Mouse (Mus musculus) liver, embryonic 12.5 days (tissue): ENCODE data around the gene Sertm1. TPM values are rescaled to one million over a fixed set of nuclear protein-coding genes. Genes with fewer than 3 reads are reported as not detected.
A peak's percentile ranks its signal among the peaks of the same experiment; 100 is the strongest.

Experiments used
- ATAC-seq: fragments of 200-750 bp; cut with Nextera tagmentation; 2 replicates; pipeline ENCODE4 v1.8.0; 2017; ENCODE audit warnings: moderate number of reproducible peaks, mild to moderate bottlenecking, moderate library complexity
- H3K27ac ChIP-seq: fragments of 300-500 bp; sonication (generic); 2 replicates; pipeline ENCODE4 v1.5.1; 2016; ENCODE audit warnings: mild to moderate bottlenecking
- H3K27me3 ChIP-seq: fragments of 300-500 bp; sonication (generic); replicated peaks from 2 replicates; pipeline ENCODE4 v1.6.1; 2016; ENCODE audit warnings: mild to moderate bottlenecking, moderate library complexity
- H3K36me3 ChIP-seq: fragments of 300-500 bp; sonication (generic); 2 replicates; pipeline ENCODE4 v1.6.1; 2016; ENCODE audit warnings: mild to moderate bottlenecking, moderate library complexity
- H3K4me1 ChIP-seq: fragments of 300-500 bp; sonication (generic); 2 replicates; pipeline ENCODE4 v1.6.1; 2016
- H3K4me2 ChIP-seq: fragments of 300-500 bp; sonication (generic); 2 replicates; pipeline ENCODE4 v1.6.1; 2016; ENCODE audit warnings: mild to moderate bottlenecking, moderate library complexity
- H3K4me3 ChIP-seq: fragments of 300-500 bp; sonication (generic); 2 replicates; pipeline ENCODE4 v1.5.1; 2016; ENCODE audit warnings: mild to moderate bottlenecking, moderate library complexity
- H3K9ac ChIP-seq: fragments of 300-500 bp; sonication (generic); 2 replicates; pipeline ENCODE4 v1.6.1; 2016; ENCODE audit warnings: mild to moderate bottlenecking, moderate library complexity
- H3K9me3 ChIP-seq: fragments of 300-500 bp; sonication (generic); replicated peaks from 2 replicates; pipeline ENCODE4 v1.6.1; 2016; ENCODE audit warnings: mild to moderate bottlenecking, moderate library complexity
- WGBS: fragments of 180-500 bp; shearing (Covaris S2); methylation state at CpG from one replicate; pipeline ENCODE4 v1.1.7; 2016; ENCODE audit not compliant: insufficient replicate concordance; 5-methylcytosine and 5-hydroxymethylcytosine counted together
- polyA plus RNA-seq: library from polyadenylated mRNA; unstranded; fragments of >200 nt; fragmentation: Nextera tagmentation; extraction: Ambion mirVana; gene quantifications from 2 replicates; pipeline ENCODE4 v1.2.1, GENCODE M21; 2016

Sertm1 gene
- polyA plus RNA-seq: 0.50 and 0.99 TPM in 2 replicates

- peak; percentile 83 for ATAC-seq
Measured at GRCm38 (mm10) chr3:54915643-54916071, at the start of gene Sertm1. Sertm1 (minus strand) TSS chr3:54915887.

GRCm38 (mm10) chr3:54964948-54965506, 49.3 kb upstream of the Sertm1 start:
- no peaks in the 10 kb centered on the region for H3K9me3 ChIP-seq
- H3K27ac ChIP-seq: no peak overlapping the region
- no peak for ATAC-seq
- H3K9ac ChIP-seq: no peak overlapping the region
- no peaks in the 10 kb centered on the region for H3K36me3 ChIP-seq
- no peak overlapping the region for H3K4me3 ChIP-seq
- no peak overlapping the region for H3K4me2 ChIP-seq
- no peaks in the 10 kb centered on the region for H3K4me1 ChIP-seq
- no peaks in the 10 kb centered on the region for H3K27me3 ChIP-seq
- WGBS: 65% methylated on average over 3 of the region's 3 CpGs

More at GRCm38 (mm10) chr3:54915643-54916071, at the start of gene Sertm1:
- no peaks in the 10 kb centered on the region for H3K9me3 ChIP-seq
- H3K4me2 ChIP-seq: peak within 1 kb of the TSS; percentile 49
- H3K4me1 ChIP-seq: no peaks in the 10 kb centered on the region
- no peak within 1 kb of the TSS for H3K9ac ChIP-seq
- H3K36me3 ChIP-seq: no peaks in the 10 kb centered on the region
- peak within 1 kb of the TSS; percentile 45 for H3K4me3 ChIP-seq
- 1% methylated on average over 38 of the region's 38 CpGs for WGBS
- H3K27ac ChIP-seq: 0 out of 2 replicates have a peak within 1 kb of the TSS, but pooled peaks have one; percentile 14
- peaks cover 42% of the 10 kb centered on the region for H3K27me3 ChIP-seq

- Histone ChIP-seq H3K4me1 (no peaks in the 10 kb centered on the region), H3K27ac (no peak overlapping the region), H3K27me3 (no peaks in the 10 kb centered on the region), H3K4me2 (no peak overlapping the region), H3K36me3 (no peaks in the 10 kb centered on the region), H3K4me3 (no peak overlapping the region), H3K9ac (no peak overlapping the region), H3K9me3 (no peaks in the 10 kb centered on the region)
- 53% methylated on average over 6 of the region's 6 CpGs for WGBS
- ATAC-seq: no peak
Measured at GRCm38 (mm10) chr3:54943067-54943810, 27.6 kb upstream of the Sertm1 start.

GRCm38 (mm10) chr3:54934535-54934934, 18.8 kb upstream of the Sertm1 start:
- Histone ChIP-seq H3K9me3 (no peaks in the 10 kb centered on the region), H3K27ac (no peak overlapping the region), H3K27me3 (no peaks in the 10 kb centered on the region), H3K4me1 (no peaks in the 10 kb centered on the region), H3K36me3 (no peaks in the 10 kb centered on the region), H3K4me2 (no peak overlapping the region), H3K4me3 (no peak overlapping the region), H3K9ac (no peak overlapping the region)
- ATAC-seq: no peak
- WGBS: 61% methylated on average over 4 of the region's 4 CpGs

GRCm38 (mm10) chr3:54932599-54932998, 16.9 kb upstream of the Sertm1 start:
- H3K4me3 ChIP-seq: no peak overlapping the region
- H3K27me3 ChIP-seq: no peaks in the 10 kb centered on the region
- WGBS: 63% methylated on average over 4 of the region's 4 CpGs
- no peaks in the 10 kb centered on the region for H3K9me3 ChIP-seq
- no peak overlapping the region for H3K4me2 ChIP-seq
- H3K27ac ChIP-seq: no peak overlapping the region
- H3K4me1 ChIP-seq: no peaks in the 10 kb centered on the region
- H3K9ac ChIP-seq: no peak overlapping the region
- H3K36me3 ChIP-seq: no peaks in the 10 kb centered on the region
- ATAC-seq: no peak

- Histone ChIP-seq H3K27me3 (peaks cover 18% of the 10 kb centered on the region), H3K9me3 (0 out of 2 replicates have a peak, but pooled peaks cover 3% of the 10 kb centered on the region), H3K36me3 (no peaks in the 10 kb centered on the region), H3K4me2 (no peak overlapping the region), H3K9ac (no peak overlapping the region), H3K4me1 (no peaks in the 10 kb centered on the region), H3K4me3 (no peak overlapping the region), H3K27ac (no peak overlapping the region)
- WGBS: 59% methylated on average over 3 of the region's 3 CpGs
- no peak for ATAC-seq
Measured at GRCm38 (mm10) chr3:54920425-54920824, 4.7 kb upstream of the Sertm1 start.

- peak overlapping the region; percentile 45 for H3K4me3 ChIP-seq
- peaks cover 42% of the 10 kb centered on the region for H3K27me3 ChIP-seq
- H3K27ac ChIP-seq: no peak overlapping the region
- peak overlapping the region; percentile 49 for H3K4me2 ChIP-seq
- H3K36me3 ChIP-seq: no peaks in the 10 kb centered on the region
- 6% methylated on average over 31 of the region's 31 CpGs for WGBS
- H3K9ac ChIP-seq: no peak overlapping the region
- no peaks in the 10 kb centered on the region for H3K9me3 ChIP-seq
- peak; percentile 29 for ATAC-seq
- H3K4me1 ChIP-seq: no peaks in the 10 kb centered on the region
Measured at GRCm38 (mm10) chr3:54914845-54915642, 643 bp downstream of the Sertm1 start.

GRCm38 (mm10) chr3:54908878-54909277, 6.8 kb downstream of the Sertm1 start:
- H3K4me2 ChIP-seq: no peak overlapping the region
- H3K9ac ChIP-seq: no peak overlapping the region
- no peaks in the 10 kb centered on the region for H3K36me3 ChIP-seq
- WGBS: 62% methylated on average over 1 of the region's 1 CpGs
- H3K4me3 ChIP-seq: no peak overlapping the region
- H3K4me1 ChIP-seq: no peaks in the 10 kb centered on the region
- no peak overlapping the region for H3K27ac ChIP-seq
- peaks cover 9% of the 10 kb centered on the region; the same call in 1 of the 2 replicates for H3K27me3 ChIP-seq
- no peak for ATAC-seq
- no peaks in the 10 kb centered on the region for H3K9me3 ChIP-seq

GRCm38 (mm10) chr3:54897974-54898373, 17.7 kb downstream of the Sertm1 start:
- Histone ChIP-seq H3K4me1 (no peaks in the 10 kb centered on the region), H3K27ac (no peak overlapping the region), H3K4me2 (no peak overlapping the region), H3K9ac (no peak overlapping the region), H3K36me3 (no peaks in the 10 kb centered on the region), H3K9me3 (no peaks in the 10 kb centered on the region), H3K27me3 (no peaks in the 10 kb centered on the region), H3K4me3 (no peak overlapping the region)
- WGBS: 76% methylated on average over 10 of the region's 10 CpGs
- ATAC-seq: no peak

- WGBS: 52% methylated on average over 1 of the region's 1 CpGs
Measured at GRCm38 (mm10) chr3:54894891-54895290, 20.8 kb downstream of the Sertm1 start.

GRCm38 (mm10) chr3:54892218-54892617, 23.5 kb downstream of the Sertm1 start:
- no peaks in the 10 kb centered on the region for H3K36me3 ChIP-seq
- H3K27ac ChIP-seq: no peak overlapping the region
- no peaks in the 10 kb centered on the region for H3K4me1 ChIP-seq
- no peak for ATAC-seq
- H3K9me3 ChIP-seq: no peaks in the 10 kb centered on the region
- H3K27me3 ChIP-seq: no peaks in the 10 kb centered on the region
- H3K9ac ChIP-seq: no peak overlapping the region
- H3K4me2 ChIP-seq: no peak overlapping the region
- no peak overlapping the region for H3K4me3 ChIP-seq
- 64% methylated on average over 4 of the region's 4 CpGs for WGBS

More at GRCm38 (mm10) chr3:54894891-54895290, 20.8 kb downstream of the Sertm1 start:
- ATAC-seq: no peak
- Histone ChIP-seq H3K4me3 (no peak overlapping the region), H3K27ac (no peak overlapping the region), H3K36me3 (no peaks in the 10 kb centered on the region), H3K27me3 (no peaks in the 10 kb centered on the region), H3K9me3 (no peaks in the 10 kb centered on the region), H3K4me1 (no peaks in the 10 kb centered on the region), H3K4me2 (no peak overlapping the region), H3K9ac (no peak overlapping the region)

- no peaks in the 10 kb centered on the region for H3K27me3 ChIP-seq
- no peaks in the 10 kb centered on the region for H3K36me3 ChIP-seq
- no peak overlapping the region for H3K27ac ChIP-seq
- no peaks in the 10 kb centered on the region for H3K4me1 ChIP-seq
- no peak for ATAC-seq
- no peaks in the 10 kb centered on the region for H3K9me3 ChIP-seq
- 59% methylated on average over 2 of the region's 2 CpGs for WGBS
- no peak overlapping the region for H3K4me2 ChIP-seq
- no peak overlapping the region for H3K9ac ChIP-seq
- H3K4me3 ChIP-seq: no peak overlapping the region
Measured at GRCm38 (mm10) chr3:54886501-54886900, 29.2 kb downstream of the Sertm1 start.
